Mouse (Mus musculus): Measurements from ENCODE around the gene Oxsr1.
"Not testable (repeated sequence)": the region's sequence is repeated elsewhere in the genome, so short reads cannot be mapped to it uniquely, and the experiment has no call there.

The Oxsr1 gene

DNA sequence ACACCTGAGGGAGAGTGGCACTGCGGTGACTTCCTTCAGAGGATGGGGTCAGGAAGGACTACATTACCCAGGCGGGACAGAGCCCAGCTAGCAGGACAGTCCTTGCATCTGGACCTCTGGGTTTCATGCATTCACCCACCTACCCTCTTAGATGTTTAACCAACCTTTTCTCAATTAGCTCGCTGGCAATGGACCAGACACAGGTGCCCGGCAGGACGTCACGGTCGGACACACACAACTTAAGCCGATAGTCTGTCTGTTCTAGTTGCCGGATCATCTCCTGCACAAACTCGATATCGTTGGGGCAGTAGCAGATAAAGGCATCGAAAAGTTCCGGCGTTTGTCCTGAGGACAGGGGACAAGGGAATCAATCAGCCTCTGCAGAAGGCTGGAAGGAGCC is 15.6 kb upstream of the Oxsr1 start:
- DNase-seq, result no peak

DNA sequence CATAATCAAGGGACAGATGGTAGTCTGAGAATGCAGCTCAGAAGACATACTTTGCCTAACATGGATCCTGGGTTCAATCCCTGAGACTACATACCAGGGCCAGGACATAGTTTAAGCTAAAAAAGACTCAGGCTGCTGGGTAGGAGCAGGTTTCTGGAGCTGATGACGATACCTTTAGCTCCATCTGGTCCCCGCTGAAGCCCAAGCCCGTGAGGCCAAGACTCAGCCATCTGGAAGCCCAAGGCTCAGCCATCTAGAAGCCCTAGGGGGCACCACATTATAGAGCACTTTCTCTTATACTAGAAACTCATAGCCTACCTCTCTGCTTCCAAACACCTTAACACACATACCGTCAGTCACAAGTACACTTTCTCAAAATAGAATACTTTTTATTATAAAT is 13.3 kb upstream of the Oxsr1 start:
- no peak for DNase-seq

GRCm38 (mm10) chr9:119334834-119335233 is 12.6 kb upstream of the Oxsr1 start:
- DNase-seq, result no peak

GRCm38 (mm10) chr9:119334324-119334723 is 12.1 kb upstream of the Oxsr1 start:
- DNase-seq, result no peak

- DNase-seq, result no peak
These were observed 8.1 kb upstream of the Oxsr1 start for GRCm38 (mm10) chr9:119330186-119330963.

GRCm38 (mm10) chr9:119328488-119328887 is 6.3 kb upstream of the Oxsr1 start:
- DNase-seq, result no peak

- DNase-seq, result no peak
These were observed 1.9 kb upstream of the Oxsr1 start for GRCm38 (mm10) chr9:119324130-119324529.

DNA sequence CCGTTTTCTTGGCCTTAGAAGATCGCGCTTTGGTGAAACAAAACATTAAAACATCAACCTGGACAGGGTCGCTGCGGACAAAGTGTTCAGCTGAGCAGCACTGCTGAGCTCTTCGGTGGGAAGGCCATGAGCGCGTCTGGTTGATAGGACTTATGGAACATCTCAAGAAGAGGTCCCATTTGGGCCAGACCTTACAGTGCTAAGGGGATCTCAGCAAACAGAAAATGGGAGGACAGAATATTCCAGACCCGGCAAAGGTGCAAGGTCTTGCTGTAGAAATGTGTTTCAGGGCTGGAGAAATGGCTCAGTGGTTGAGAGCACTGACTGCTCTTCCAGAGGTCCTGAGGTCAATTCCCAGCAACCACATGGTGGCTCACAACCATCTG is 1.0 kb upstream of the Oxsr1 start:
- DNase-seq, result no peak

DNA sequence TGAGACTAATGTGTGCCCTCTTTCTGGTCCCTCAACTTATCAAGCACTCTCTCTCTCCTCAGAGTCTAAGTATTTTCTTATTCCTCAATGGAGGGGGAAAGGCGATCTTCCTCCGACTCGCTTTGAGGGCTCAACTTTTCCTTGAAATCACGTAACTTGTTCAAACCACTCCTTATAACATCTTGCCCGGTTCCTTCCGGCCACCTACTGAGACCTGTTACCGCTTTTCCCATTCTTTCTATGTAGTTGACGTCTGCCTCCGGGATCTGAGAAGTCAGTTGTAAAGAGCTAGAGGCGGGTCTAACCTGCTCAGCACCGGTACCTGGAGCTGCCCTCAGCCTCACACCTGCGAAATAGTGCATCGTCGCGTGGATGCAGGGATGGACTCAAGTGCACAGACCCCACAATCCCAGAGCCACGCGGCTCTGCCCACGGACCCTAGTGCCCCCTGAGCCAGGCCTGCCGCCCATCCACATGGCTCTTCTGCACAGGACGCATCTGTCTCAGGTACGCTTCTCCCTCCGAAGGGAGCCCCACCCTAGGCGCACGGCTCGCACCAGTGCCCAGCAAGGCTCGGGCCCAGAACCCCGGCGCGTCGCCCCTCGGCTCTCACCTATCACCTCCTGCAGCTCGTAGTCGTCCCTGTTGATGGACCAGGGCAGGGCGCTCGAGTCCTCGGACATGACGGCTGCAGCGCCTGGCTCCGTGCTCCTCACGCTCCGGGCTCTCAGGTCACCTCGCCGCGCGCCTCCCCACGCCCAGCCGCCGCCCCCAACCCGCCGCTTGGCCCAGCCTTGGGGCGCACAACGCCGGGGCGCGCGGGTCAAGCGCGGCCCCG is 616 bp downstream of the Oxsr1 start:
- peak; percentile 34 for DNase-seq

- peak; percentile 11 for DNase-seq
These were observed 1.3 kb downstream of the Oxsr1 start for GRCm38 (mm10) chr9:119320946-119321345.

DNA sequence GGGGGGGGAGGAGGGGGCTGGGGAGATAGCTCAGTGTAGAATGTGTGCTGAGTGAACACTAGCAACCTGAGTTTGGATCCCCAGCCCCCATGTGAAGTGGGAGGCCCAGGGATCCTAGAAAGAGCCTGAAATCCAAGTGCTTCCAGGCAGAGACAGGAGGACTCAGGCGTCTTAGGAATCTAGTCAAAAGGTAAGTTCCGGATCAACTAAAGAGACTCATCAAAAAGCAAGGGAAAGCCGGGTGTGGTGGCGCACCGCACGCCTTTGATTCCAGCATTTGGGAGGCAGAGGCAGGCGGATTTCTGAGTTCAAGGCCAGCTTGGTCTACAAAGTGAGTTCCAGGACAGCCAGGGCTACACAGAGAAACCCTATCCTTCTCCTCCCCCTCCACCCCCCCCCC is 1.8 kb downstream of the Oxsr1 start:
- DNase-seq, result no peak

DNA sequence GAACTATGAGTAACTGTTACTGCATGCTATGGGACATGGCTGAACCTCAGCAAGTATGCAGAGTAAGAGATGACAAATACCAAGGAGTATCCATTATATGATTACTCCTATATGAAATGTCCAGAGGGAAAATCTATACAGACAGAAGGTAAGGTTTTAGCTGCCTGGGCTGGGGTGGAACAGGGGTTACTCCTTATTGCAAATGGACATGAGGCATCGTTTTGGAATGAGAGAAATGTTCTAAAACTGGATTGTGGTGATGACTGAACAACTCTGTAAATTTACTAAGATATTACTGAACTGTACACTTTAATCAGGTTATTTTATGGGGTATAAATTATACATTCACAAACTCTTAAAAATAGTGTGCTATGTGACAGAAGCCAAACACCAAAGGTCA is 3.3 kb downstream of the Oxsr1 start:
- DNase-seq, result no peak

GRCm38 (mm10) chr9:119313096-119313495 is 9.1 kb downstream of the Oxsr1 start:
- no peak for DNase-seq

DNA sequence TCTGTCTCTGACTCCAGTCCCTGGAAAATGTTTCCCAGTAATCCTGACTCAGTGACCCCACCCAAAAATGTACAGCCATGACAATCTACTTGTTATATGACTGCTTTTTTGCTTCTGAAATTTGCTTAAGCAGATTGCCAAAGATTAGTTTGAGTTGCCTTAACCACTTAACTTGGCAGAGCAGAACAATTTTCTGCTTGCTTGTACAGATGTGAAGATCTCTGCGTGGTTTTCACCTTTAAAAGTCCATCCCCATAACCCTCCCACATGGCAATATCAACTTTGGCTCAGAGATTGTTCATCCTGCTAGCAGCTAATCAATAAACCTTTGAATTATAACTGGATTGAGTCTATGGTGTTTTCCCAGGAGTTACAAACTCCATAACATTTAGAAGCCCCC is 13.2 kb downstream of the Oxsr1 start:
- DNase-seq, result no peak

DNA sequence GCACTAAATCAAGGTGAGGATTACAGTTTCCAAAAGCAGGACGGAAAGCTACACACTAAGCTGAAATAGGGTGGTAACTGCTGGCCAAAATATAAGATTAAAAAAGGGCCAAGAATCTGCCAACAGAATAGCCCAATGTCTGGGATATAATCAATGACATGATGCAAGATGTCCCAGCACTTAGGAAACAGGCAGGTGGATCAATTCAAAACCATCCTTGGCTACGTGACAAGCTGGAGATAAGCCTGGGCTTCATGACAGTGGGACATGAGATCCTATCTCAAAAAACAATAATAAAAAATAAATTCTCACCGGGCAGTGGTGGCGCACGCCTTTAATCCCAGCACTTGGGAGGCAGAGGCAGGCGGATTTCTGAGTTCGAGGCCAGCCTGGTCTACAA is 16.4 kb downstream of the Oxsr1 start:
- DNase-seq, result no peak

- no peak for DNase-seq
These were observed 23.7 kb downstream of the Oxsr1 start for GRCm38 (mm10) chr9:119298563-119298962.

- DNase-seq, result no peak
These were observed 24.5 kb downstream of the Oxsr1 start for GRCm38 (mm10) chr9:119297696-119298095.

DNA sequence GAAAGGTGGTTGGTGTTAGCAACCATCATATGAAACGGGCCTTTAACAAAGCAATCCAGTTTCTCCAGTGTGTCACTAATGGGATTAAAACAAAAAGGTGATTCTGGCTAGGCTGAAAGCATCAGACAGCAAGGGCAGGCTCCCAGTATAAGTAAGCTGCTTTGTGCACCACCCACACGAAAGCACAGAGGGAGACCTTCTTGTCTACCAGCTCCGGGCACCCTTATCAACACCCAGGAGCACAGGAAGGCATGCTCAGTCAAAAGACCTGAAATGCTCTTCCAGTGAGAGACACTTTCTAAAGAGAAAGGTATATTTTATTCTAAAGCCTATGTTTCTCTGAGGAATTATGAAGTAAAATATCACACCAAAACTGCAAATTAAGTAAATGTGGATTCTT is 31.4 kb downstream of the Oxsr1 start:
- no peak for DNase-seq

DNA sequence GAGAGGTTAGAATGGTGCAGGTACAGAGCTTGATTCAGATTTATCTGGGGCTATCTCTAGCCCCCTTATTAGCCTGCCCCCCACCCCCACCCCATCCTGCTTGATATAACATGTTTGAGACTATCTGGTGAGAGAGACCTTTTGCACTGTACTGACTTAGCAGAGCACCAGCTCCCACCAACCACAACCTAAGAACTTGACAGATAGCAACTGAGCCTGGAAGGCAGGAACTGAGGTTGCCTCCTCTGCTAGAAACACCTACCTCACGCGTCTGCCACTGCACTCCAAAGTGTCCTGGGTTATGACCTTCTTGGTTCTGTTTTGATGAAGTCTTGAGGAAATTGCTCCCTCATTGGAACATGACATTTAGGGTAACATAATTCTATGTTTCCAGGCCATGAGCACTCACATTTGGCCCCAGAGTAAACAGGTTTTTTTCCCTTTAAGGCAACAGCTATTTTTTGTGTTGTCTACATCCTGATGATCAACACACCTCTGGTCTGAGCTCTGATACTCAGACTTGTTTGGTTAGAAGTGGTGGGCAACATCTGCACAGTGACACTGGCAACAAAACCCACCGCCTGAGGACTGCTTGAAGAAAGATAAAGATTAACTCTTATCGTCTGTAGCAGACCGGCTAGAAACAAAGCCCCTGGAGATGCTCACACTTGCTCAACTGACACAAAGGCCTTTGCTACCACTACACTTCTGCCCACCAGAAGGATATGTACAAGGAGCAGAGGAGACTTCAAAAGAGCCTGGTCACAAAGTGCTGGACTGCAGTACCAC is 41.1 kb downstream of the Oxsr1 start:
- DNase-seq, result no peak

- no peak for DNase-seq
These were observed 44.2 kb downstream of the Oxsr1 start for GRCm38 (mm10) chr9:119278031-119278430.

DNA sequence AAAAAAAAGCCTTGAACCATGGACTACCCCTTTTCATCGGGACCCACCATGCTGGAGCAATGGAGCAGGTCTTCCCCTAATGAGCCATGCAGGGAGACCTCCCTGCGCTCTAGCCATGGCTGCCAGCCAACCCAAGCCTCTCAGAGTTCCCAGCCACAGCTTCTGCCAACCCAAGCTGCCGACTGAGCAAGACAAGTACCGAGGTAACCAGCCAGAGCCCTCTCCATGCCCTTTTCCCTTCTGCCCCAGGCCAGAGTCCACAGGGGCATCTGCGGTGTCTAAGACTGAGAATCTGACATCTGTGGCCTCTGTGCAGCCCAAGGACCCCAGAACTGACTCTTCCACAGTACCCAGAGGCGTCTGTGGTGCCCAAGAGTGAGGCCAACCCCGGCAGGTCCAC is 45.9 kb downstream of the Oxsr1 start:
- DNase-seq, result no peak

DNA sequence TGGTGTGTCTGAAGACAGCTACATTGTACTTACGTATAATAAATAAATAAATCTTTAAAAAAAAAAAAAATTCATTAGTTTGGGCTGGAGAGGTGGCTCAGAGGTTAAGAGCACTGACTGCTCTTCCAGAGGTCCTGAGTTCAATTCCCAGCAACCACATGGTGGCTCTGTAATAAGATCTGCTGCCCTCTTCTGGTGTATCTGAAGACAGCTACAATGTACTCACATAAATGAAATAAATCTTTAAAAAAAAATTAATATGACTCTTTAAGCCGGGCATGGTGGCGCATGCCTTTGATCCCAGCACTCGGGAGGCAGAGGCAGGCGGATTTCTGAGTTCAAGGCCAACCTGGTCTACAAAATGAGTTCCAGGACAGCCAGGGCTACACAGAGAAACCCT is 47.4 kb downstream of the Oxsr1 start:
- DNase-seq, result not testable (repeated sequence)

- DNase-seq, result no peak
These were observed 50.7 kb downstream of the Oxsr1 start for GRCm38 (mm10) chr9:119271496-119271895.
